Mouse (Mus musculus): ENCODE measurements at regions not wholly inside any gene's neighbourhood (a gene's known extent, or its start where the extent isn't known, plus 50 kb on each side); places are given as distances from the start of the nearest gene placed in this dataset.

DNA sequence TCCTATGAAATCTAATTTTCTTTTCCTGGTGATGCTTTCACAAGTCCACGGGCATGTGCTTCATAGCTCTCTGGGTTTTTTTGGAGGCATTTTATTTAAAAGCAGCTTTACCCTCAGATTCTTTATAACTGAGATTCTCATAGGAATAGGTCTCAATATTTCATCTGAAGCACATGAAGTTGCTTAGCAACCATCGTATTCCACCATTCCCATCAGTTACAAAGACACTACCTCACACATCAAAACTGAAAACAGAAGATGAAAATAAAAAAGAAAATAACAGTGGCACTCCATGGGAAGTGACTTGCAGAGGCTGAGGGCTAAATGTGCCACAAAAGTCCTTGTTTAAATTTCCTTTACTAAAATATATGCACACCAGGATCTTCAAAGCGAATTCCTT is 384.0 kb upstream of the 1700015G11Rik start:
- DNase-seq (ENCODE audit: low spot score in 2 of 2): no peak
- H3K27ac ChIP-seq: no peak overlapping the region

DNA sequence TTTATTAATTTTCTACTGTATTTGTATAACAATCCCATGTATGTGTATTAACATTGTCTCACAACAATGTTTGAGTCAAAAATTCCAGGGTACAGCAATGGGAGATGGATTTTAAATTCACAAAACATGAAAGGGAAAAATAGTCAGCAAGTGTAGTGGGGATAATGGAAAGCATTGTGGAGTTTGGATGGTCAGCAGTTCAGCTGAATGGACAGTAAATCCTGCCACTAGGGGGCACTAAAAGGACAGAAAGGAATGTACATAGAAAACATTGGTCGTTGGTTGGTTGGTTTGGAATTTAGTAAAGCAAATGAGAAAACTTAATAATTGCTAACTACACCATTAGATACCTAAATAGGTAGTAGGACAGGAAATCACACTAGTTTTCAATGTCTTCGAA is 376.3 kb upstream of the 1700015G11Rik start:
- peak; percentile 54 to 66 for DNase-seq (ENCODE audit: low spot score in 2 of 2)
- H3K4me3 ChIP-seq: no peak overlapping the region
- H3K27ac ChIP-seq: no peak overlapping the region
- TF ChIP-seq CTCF (conservative IDR thresholded peaks at IDR 0.05): peak; percentile 88

More for the DNA sequence above, 384.0 kb upstream of the 1700015G11Rik start:
- TF ChIP-seq CTCF (conservative IDR thresholded peaks at IDR 0.05): no peak
- no peak overlapping the region for H3K4me3 ChIP-seq

Measured in layer of hippocampus, adult 2 months (tissue).